Mouse (Mus musculus): Measurements from ENCODE around the gene Spen.

DNA sequence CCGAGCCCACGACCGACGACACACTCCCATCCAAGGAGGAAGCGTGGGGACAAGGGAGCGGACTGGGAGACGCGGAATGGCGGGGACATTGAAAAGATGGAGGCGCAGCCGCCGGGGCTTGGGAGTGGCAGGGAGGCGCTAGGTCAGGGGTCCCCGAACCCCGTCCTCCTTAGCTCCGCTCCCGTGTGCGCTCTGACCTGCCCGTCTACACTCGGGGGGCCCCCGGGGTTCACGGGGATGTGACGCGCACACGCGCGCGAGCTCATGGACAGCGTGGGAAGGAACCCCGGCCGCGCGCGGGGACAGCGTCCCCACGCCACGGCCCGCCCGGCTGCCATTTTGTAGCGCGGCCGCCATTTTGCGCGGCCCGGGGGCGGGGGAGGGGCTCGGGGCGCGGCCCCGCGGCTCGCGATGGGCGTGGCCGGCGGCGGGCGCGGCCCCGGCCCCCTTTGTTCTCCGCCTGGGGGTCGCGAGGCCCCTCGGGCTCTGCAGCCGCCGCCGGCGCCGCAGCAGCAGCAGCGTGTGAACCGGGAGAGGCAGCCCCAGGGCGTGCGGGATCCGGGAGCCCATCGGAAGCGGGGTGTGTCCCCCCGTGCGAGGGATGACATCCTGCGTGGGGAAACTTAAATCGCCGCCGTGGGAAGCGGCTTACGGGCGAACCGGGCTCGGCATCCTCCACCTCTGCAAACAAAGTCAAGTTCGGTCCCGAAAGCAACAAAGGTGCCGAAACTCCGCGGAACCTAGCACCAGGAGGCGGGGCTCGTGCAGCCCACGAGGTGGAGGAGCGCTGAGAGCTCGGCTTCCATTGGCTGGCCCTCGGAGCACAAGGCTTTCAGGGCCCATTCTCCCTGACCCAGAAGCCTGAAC, 8.2 kb upstream of the Spen start:
- TF ChIP-seq GATA1 (IDR thresholded peaks at IDR 0.05; ENCODE audit: low read length), result no peak
- TF ChIP-seq TAL1 (IDR thresholded peaks at IDR 0.05; ENCODE audit: low read length), result no peak
